Mouse (Mus musculus): ENCODE data around the gene Cpt1c.

Gene Cpt1c

GRCm38 (mm10) chr7:44998501-44998955 lies 23.9 kb upstream of the Cpt1c start, which contains the start of gene Bcl2l12:
TSS of gene Bcl2l12 (minus strand) at chr7:44998712.
- peak; percentile 65 for DNase-seq

- no peak for DNase-seq
Observed at GRCm38 (mm10) chr7:44997940-44998428, 23.3 kb upstream of the Cpt1c start.

GRCm38 (mm10) chr7:44997231-44997939 lies 22.7 kb upstream of the Cpt1c start, which contains the start of gene Irf3:
TSS of gene Irf3 (plus strand) at chr7:44997648.
- DNase-seq, result peak; percentile 98

GRCm38 (mm10) chr7:44996672-44997071 lies 22.0 kb upstream of the Cpt1c start:
- DNase-seq, result no peak

- no peak for DNase-seq
Observed at GRCm38 (mm10) chr7:44986879-44987718, 12.4 kb upstream of the Cpt1c start.

GRCm38 (mm10) chr7:44986192-44986878 lies 11.7 kb upstream of the Cpt1c start, which contains the start of gene Prmt1:
TSS of gene Prmt1 (minus strand) at chr7:44986568.
- DNase-seq, result peak; percentile 96

- DNase-seq, result peak; percentile 66
Observed at GRCm38 (mm10) chr7:44985595-44986191, 11.0 kb upstream of the Cpt1c start.

GRCm38 (mm10) chr7:44984833-44985164 lies 10.1 kb upstream of the Cpt1c start:
- DNase-seq, result no peak

- DNase-seq, result no peak
Observed at GRCm38 (mm10) chr7:44983944-44984832, 9.5 kb upstream of the Cpt1c start.

GRCm38 (mm10) chr7:44983085-44983484 lies 8.4 kb upstream of the Cpt1c start:
- peak; percentile 95 for DNase-seq

- no peak for DNase-seq
Observed at GRCm38 (mm10) chr7:44981539-44981938, 6.9 kb upstream of the Cpt1c start.

- DNase-seq, result no peak
Observed at GRCm38 (mm10) chr7:44978300-44978699, 3.6 kb upstream of the Cpt1c start.

- DNase-seq, result no peak
Observed at GRCm38 (mm10) chr7:44975117-44975419, 417 bp upstream of the Cpt1c start.

GRCm38 (mm10) chr7:44973415-44974130 lies 1.1 kb downstream of the Cpt1c start:
- no peak for DNase-seq

- DNase-seq, result no peak
Observed at GRCm38 (mm10) chr7:44971142-44971541, 3.5 kb downstream of the Cpt1c start.

GRCm38 (mm10) chr7:44970231-44970691 lies 4.4 kb downstream of the Cpt1c start:
- DNase-seq, result peak; percentile 80

GRCm38 (mm10) chr7:44966638-44967037 lies 8.0 kb downstream of the Cpt1c start:
- no peak for DNase-seq

GRCm38 (mm10) chr7:44965975-44966374 lies 8.7 kb downstream of the Cpt1c start:
- no peak for DNase-seq

- no peak for DNase-seq
Observed at GRCm38 (mm10) chr7:44964990-44965389, 9.7 kb downstream of the Cpt1c start.

GRCm38 (mm10) chr7:44962831-44963230 lies 11.8 kb downstream of the Cpt1c start:
- DNase-seq, result no peak

- no peak for DNase-seq
Observed at GRCm38 (mm10) chr7:44962337-44962736, 12.3 kb downstream of the Cpt1c start.
